Mouse (Mus musculus) bone marrow macrophage, adult 2 months (primary cell): ENCODE data around the gene Arl11.
A peak's percentile ranks its signal among the peaks of the same experiment; 100 is the strongest.

Source experiments
- CTCF ChIP-seq: IDR thresholded peaks from 2 replicates; pipeline ENCODE4 v1.5.1; 2012; ENCODE audit warnings: low read depth, mild to moderate bottlenecking, low read length, moderate library complexity
- POLR2A ChIP-seq: IDR thresholded peaks from 2 replicates; pipeline ENCODE4 v1.6.1; 2012; ENCODE audit warnings: mild to moderate bottlenecking, low read depth, low read length, borderline replicate concordance

DNA sequence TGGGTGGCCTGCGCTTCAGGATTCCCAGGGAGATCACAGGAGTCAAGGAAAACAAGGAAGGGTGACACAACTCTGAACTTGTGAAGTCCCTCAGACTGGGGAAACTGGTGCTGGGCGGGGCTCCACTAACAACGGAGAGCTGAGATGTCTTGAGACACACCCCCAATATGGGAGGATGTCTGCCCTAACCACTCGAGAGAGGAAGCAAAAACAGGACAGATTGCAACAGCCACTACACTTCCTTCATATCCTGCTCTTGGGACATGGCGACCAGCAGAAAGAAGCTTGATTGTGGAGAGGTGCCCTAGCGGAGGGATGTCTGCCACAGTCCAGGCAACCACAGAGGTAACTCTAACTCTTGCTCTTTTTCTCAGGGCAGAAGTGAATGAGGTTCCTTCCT, at the start of gene Arl11:
- TF ChIP-seq POLR2A (peak; percentile 77; the same call in 1 of the 2 replicates), CTCF (no peak)
